Mouse (Mus musculus) right cerebral cortex, postnatal 10 days (tissue): ENCODE results near the gene Tbx10.
"Not testable (repeated sequence)": the region's sequence is repeated elsewhere in the genome, so short reads cannot be mapped to it uniquely, and the experiment has no call there.

Experiments used
- DNase-seq, 2 experiments: peaks; one replicate each; pipeline ENCODE4 v3.0.0; 2021; ENCODE audit warnings: low spot score in 2 of 2

The Tbx10 gene

DNA sequence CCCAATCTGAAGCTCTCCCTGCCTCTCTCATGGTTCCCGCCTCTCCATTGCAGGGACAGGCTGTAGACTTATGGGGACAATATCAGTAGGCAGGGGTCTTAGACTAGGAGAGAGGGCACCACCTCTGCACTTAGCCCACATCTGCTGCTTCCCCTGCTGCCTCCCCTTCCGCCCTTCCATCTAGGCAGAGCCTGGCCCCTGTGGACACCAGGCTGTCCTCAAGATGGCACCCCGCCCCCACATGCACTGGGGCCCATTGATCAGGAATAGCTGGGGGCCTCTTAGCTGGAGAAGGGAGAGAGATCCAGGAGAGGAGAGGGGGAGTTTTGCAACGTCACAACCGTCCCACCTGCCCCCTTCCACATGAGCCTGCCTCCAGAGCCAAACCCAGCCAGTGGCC lies at the start of gene Tbx10:
Gene Tbx10 (plus strand): TSS at position 337 of the 400 bp plus-strand sequence.
- no peak for DNase-seq

DNA sequence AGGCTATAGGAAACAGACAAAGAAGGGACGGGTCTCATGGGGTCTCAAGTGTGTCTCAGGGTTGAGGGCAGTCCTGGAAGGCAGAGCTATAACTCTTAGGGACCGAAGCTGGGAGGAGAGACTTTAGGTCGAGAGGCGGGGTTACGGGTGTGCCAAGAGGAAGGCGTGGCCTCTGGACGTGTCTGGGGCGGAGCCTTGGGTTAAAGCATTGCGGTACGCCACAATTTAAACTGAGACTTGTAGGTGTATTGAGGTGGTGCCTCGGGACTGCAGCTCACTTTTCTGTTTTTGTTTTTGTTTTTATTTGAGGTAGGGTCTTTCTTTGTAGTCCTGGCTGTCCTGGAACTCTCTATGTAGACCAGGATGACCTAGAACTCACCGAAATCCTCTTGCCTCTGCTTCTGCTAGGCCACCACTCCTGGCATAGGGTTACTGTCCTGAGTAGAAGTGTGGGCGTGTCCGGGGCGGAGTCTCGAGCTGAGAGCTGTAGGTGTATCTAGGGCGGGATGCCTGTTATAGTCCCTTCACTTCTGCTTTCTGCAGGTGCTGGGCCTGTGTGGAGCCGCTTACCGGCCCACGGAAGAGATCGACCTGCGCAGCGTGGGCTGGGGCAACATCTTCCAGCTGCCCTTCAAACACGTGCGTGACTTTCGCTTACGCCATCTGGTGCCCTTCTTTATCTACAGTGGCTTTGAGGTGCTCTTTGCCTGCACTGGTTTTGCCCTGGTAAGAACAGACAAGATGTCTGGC lies 49.4 kb upstream of the Tbx10 start:
- no peak for DNase-seq

DNA sequence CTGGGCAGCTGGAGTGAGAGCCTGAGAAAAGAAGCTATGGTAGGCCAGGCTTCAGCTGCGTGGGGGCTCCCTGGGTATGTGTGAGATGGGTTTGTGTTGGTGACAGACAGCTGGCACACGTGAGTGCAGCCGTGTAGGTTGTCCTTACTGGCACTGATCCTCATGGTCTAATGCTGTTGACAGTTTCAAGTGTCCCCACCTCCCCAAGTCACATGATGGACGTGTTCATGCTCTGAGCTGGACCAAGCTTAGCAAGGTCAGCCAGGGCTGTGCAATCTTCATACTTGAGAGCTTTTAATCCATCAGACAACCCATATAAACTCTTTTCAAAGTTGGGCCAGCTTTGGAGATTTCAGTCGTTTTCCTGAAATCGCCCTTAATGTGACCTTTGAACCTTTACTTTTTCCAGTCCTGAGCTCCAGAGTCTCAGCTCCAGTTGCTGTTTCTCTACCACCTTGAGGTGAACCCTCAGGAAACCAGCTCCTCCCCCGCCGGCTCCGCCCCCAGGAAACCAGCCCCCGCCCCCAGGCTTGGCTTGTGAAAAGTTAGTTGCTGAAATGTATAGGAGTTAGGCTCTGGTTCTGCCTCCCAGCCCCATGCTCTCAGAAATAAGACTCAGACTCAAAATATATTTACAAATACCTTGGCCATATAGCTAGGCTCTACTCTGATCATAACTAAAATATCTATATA lies 46.5 kb upstream of the Tbx10 start:
- DNase-seq = no peak

DNA sequence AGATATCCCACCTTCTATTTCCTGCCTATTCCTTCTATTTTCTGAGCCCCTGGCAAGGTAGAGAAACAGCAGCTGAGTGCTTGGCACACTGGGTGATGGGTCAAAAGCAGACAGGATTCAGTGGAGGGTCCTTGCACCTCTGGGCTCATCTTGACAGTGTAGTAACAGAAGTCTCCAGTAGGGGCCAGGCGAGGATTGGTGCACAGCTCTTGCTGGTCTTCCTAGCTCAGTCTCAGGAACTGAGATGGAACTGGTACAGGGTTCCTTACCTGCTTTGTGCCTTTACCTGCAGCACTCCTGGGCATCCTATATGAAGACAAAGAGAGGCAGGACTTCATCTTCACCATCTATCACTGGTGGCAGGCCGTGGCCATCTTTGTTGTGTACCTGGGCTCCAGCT lies 45.8 kb upstream of the Tbx10 start:
- peak; percentile 68 to 77 for DNase-seq

DNA sequence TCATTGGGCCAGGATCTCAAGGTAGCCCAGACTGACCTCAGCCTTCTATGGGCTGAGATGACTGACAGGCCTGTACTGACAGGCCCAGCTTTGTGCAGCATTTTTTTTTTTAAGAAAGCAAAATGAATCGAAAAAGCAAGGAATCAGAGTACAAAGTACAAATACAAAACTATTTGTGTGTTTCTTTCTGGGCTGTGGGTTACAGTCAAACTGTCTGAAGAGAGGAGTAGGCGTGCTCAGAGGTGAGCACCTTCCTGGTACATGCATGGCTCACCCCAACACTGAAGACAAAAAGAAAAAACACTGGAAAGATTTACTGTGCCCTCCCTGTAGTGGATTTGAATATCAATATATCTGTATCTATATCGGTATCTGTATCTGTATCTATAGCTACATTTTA lies 44.7 kb upstream of the Tbx10 start:
- no peak for DNase-seq

DNA sequence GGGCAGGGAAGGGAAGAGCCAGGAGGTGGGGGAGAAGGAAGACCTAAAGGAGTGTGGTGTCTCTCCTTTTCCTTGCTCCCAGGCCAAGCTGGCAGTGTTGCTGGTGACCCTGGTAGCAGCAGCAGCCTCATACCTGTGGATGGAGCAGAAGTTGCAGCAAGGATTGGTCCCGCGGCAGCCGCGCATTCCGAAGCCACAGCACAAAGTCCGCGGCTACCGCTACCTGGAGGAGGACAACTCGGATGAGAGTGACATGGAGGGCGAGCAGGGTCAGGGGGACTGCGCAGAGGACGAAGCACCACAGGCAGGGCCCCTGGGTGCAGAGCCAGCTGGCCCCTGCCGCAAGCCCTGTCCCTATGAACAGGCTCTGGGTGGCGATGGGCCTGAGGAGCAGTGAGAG lies 44.0 kb upstream of the Tbx10 start:
- DNase-seq = no peak

DNA sequence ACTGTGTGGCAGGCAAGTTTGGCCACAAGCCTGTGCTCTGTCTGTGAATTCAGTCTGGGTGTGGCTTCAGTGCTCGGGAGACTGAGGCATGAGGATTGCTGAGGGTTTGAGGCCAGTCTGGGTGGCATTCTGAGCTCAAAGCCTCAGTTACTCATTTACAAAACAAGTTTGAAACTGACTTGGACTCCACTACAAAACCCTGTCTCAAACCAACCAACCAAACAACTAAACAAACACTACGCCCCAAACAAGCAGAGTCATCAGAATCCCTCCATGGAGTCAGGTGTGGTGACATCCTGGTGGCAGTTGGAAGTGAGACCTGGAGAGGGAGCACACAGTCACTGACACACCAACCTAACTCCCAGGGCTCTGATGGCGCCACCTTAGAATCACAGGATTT lies 42.2 kb upstream of the Tbx10 start:
- DNase-seq = no peak

DNA sequence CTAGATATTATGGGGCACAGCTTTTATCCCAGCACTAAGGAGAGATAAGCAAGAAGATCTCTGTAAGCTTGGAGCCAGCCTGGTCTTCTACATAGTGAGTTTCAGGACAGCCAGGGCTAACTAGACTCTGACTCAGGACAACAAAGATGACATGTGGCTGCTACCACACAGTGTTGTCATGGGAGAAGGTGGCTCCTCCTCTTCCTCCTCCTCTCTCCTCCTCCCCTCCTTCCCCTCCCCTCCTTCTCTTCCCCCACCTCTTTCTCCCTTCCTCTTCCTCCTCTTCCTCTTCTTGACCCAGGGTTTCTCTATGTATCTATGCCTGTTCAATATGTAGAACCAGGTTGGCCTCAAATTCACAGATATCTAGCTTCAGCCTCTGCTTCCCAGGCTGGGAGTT lies 41.1 kb upstream of the Tbx10 start:
- no peak for DNase-seq

DNA sequence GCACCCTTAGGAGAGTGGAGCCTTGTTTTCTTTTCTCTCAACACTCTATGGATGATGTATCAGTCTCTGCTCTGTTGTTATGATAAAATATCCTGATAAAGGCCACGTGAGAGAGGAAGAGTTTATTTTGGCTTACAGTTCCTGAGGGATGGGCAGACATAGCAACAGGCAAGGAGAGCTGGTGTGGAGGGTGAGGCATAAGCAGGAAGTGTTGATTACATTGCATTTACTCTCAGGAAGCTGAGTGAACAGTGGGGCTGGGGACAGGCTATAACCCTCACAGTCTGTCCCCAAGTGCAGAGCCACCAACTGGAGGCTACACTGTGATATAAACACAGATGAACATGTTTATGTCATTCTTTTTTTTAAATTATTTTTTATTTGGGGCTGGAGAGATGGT lies 40.5 kb upstream of the Tbx10 start:
- no peak for DNase-seq

DNA sequence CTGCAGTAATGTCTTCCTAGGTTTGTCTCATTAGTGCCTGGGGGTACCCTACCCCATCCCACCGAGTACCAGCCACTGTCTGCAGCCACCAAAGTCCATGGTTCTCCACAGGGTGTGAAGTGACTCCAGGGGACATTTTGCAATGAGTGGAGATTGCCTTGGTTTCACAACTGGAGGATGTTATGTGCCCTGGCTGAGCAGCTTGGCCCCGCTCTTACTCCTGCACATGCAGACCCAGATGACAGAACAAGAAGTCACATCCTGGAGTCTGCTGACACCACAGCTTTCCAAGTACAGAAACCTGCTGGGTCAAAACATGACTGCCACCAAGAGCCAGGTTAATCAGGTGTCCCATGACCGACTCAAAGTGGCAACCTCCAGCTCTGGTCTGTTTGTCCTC lies 37.5 kb upstream of the Tbx10 start:
- DNase-seq = no peak

DNA sequence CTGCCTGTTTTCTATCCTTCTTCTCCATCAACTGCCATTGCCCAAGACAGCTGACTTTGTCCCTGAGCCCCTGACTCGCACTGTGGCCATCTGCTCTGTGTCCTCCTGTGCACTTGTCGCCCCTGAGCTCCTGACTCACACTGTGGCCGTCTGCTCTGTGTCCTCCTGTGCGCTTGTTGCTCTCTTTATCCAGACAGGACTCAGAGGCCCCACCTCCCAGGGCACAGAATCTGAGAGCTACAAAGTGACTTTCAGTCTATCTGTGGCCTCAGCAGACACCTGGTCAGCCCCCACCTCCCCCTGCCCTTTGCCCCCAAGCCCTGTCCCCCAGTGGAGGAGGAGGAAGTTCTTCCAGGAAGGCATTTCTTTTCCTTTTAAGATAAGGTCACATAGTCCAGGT lies 36.7 kb upstream of the Tbx10 start:
- no peak for DNase-seq

DNA sequence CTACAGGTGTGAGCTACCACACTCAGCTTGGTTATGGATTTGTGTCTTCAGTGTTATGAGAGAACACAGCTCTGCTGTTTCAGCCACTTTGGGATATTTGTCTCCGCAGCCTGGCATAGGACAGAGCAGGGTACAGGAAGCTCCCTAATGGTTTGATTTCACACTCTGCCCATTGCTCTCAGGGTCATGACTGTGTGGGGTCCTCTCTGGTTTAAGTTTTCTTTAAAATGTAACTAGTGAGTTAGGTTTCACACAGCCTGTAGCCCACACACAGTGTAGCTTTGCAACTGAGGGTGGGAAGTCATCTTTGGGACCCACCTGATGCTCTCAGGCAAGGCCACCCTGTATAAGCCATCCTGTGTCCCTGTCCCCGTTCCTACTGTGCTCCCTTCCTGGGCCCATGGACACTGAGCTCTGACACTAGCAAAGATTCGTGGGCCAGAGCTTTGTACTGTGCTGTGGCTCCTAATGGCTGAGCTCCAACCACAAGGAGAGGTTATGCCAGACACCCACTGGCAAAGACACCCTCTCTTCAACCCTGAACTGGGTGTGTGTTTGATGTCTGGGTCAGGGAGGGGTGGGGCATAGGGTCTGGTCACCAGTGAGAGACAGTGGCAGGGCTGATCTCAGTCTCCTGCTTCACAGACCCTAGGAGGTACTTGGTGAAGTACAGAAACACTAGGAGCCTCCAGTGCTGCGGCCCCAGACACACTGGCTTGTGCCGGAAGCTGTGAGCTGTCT lies 35.1 kb upstream of the Tbx10 start:
- not testable (repeated sequence) for DNase-seq

DNA sequence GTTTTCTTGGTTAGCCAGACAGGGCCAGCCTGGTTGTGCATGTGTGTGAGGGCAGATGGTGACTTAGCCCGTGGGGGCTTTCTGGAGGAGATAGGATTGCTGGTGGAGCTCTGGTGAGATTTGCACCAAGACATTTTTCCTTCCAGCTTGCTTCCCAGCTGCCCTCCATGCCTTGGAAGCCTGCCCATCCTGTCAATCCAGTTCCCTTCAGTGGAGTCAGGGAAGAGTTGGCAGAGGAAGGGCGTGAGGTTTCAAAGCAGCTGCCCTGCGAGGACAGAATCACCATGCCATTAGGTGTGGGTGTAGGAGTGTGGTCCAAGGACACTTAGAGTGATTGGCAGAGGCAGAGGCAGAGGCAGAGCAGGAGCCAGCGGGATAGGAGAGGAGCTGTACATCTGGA lies 34.1 kb upstream of the Tbx10 start, which contains the start of gene Aldh3b3:
Gene Aldh3b3 (plus strand): TSS at position 176 of the 400 bp plus-strand sequence.
- DNase-seq = no peak

DNA sequence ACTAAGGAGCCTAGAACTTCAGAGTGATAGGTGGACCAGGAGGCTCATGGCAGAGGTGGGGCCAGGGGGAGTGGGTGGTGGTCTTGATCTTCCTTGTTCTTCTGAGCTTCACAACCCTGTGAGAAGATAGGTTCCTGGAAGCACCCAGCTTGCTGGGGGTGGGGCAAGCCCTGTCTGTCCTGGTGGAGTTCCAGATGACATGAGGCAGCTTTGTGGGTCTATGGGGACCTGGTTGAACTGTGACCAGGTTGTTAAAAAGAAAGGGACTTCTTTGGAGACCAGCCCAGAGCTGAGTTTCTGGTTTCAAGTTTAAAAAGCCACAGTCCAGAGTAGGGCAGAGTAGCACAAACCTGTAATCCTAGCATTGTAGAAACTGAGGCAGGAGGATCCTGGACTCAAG lies 33.5 kb upstream of the Tbx10 start:
- DNase-seq = no peak

DNA sequence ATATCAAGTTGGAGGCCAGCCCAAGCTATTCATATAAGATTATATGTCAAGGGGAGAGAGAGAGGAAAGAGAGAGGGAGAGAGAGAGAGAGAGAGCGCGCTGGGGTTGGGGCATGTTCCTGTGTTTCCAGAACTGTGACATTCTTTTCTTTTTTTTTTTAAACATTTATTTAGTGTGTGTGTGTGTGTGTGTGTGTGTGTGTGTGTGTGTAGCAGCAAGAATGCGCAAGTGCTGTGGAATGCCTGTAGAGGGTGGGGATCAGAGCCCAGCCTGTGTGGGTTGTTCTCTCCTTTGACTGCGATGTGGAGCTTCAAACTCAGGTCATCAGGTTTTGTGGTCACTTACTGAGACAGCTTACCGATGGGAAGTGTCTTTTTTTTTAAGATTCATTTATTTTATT lies 32.3 kb upstream of the Tbx10 start:
- DNase-seq = no peak

DNA sequence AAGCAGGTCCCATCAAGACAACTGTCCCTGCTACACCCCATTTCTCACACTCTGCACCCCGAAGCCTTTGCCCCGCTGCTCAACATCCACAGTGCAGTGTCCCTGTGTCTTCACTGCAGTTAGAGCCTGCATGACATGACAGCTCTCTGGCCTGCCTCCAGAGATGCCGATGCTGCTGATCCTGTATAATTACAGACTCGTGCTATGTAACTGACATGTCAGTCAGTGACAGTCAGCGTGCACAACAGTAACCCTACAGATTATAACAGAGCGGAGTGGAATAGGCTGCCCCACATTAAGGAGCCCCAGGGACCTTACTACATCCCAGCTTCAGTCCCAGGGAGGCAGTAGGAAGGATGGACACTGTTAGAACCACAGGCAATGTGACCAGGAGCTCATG lies 30.7 kb upstream of the Tbx10 start:
- DNase-seq = not testable (repeated sequence)

DNA sequence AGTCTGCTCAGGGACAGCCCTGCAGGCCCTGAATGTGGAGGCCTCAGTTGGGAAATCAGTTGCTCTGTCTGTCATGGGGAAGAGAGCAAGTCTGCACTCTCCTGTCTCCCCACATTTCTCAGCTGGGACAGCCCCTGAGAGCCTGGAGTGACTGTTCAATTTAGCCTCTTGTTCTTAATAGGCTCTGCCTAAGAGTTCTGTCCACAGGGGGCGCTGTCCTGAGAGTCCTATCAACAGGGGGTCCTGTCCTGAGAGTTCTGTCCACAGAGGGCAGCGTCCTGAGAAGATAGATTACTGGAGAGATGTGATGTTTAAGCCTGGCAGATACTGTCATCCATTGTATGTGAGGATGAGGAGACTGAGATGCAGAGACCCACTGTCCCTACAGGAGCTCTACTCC lies 30.1 kb upstream of the Tbx10 start:
- DNase-seq = no peak

DNA sequence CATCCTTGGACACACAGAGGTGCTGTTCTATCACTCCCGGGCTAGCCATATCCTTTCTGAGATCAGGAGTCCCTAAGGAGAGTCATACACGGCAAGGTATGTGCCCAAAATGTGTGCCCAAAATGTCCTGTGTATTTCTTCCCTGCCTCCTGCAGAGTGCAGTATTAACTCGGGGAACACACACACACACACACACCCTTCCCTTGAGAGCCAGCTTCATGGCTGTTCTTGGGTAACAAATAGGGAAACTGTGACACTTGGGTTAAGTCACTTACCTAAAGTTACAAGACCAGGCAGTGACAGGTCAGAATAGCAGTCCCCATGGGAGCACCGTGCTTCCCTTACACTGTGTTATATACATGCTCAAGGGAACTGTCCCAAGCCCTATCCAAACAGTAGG lies 28.5 kb upstream of the Tbx10 start:
- no peak for DNase-seq

DNA sequence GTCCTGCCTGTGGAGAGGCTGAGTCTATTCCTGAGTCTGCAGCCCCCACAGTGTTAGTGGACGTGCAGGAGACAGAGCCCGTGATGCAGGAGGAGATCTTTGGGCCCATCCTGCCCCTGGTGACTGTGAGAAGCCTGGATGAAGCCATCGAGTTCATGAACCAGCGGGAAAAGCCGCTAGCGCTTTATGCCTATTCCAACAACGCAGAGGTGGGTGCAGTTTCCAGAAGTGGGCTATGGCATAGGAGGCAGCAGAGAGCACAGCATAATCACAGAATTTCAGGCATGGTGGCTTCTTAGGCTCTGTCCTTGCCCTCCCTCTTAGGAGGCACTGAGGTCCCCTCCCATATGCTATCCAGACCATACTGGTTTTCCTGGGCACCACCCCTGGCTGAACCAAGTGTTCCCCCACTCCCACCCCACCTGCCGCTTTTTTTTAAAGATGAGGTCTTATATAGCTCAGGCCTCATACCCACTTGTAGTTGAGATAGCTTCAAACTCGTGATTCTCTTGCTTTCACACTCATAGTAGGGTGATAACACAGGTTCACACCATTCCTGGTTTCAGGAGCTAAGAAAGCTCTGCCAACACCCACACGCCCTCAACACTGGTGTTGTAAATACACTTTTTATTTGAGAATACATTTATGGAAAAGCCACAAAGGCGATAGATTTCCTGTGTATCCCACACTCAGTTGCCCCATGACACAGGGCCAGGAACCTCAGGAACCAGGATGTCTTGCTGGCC lies 26.0 kb upstream of the Tbx10 start:
- DNase-seq = no peak

DNA sequence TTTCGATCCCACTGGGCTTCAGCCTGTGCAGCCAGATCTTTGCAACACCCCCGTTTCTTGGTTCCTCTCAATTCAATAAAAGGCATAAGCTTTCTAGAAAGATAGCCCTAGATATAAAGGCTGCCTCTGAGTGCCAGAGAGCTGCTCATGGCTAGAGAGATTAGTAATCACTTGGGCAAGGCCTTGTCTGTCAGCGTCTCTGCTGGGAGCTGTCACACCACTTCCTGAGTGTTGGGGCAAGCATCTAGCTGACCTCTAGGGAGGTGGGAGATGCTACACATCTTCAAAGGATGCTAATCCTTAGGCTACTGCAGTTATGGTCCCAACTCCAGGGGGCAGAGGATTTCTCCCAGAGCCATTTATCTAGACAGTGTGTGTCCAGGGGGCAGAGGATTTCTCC lies 25.3 kb upstream of the Tbx10 start:
- no peak for DNase-seq

DNA sequence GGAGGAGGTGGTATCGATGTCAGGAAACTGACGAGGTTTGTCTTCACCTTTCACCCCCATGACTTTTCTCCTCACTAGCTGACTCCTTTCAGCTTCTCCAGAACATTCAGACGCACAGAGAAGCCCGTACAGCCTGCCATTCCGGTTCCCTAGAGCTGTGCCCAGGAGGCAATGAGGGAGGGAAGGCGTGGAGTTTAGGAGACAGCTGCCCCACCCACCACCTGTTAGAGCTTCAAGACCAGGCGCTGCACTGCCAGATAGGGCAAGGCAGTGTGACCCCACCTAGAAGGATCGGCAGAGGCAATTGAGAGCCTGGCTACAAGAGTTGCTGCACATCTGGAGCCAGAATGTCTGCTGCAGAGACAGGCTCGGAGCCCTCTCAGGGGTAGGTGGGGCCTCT lies 20.3 kb upstream of the Tbx10 start, which contains the start of gene Aldh3b2:
Gene Aldh3b2 (plus strand): TSS at position 100 of the 400 bp plus-strand sequence.
- DNase-seq = no peak

DNA sequence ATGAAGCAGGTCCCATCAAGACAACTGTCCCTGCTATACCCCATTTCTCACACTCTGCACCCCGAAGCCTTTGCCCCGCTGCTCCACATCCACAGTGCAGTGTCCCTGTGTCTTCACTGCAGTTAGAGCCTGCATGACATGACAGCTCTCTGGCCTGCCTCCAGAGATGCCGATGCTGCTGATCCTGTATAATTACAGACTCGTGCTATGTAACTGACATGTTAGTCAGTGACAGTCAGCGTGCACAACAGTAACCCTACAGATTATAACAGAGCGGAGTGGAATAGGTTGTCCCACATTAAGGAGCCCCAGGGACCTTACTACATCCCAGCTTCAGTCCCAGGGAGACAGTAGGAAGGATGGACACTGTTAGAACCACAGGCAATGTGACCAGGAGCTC lies 17.9 kb upstream of the Tbx10 start:
- DNase-seq = not testable (repeated sequence)
